In genomic region chr5:33512253-33512884, GRCm38 (mm10) we compare ENCODE assay signal across 12 mouse cellular contexts.
DNase-seq lines count a peak whose midpoint lies in the region; ATAC-seq lines count a peak whose summit lies in the region.
"Had no signal": no experiment of that assay in that cellular context is flagged by ENCODE, and none has a peak within 500 bp of the region (broad histone marks: within the 10 kb centered on the region; RNA-seq: fewer than 3 reads in every experiment).

No protein-coding gene starts in this region.

- H3K4me3 ChIP-seq in embryonic facial prominence, embryonic 10.5 days: peak overlapping the region; percentile 28
- no peak overlapping the region for H3K4me3 ChIP-seq in hindbrain, embryonic 11.5 days (ENCODE audit: low read depth, low read length)
- no peak overlapping the region for H3K4me3 ChIP-seq in midbrain, embryonic 14.5 days (replicated peaks; ENCODE audit: low read depth, low read length)
- H3K4me3 ChIP-seq: liver, embryonic 13.5 days had no signal

- peaks cover 22% of the 10 kb centered on the region for H3K4me1 ChIP-seq in embryonic facial prominence, embryonic 10.5 days
- peaks cover 8% of the 10 kb centered on the region for H3K4me1 ChIP-seq in hindbrain, embryonic 11.5 days (replicated peaks; ENCODE audit: control insufficient read depth, insufficient read depth, low read length)
- H3K4me1 ChIP-seq in midbrain, embryonic 14.5 days (ENCODE audit: control insufficient read depth, insufficient read depth, low read length): peaks cover 15% of the 10 kb centered on the region
- H3K4me1 ChIP-seq: liver, embryonic 13.5 days had no signal

- H3K36me3 ChIP-seq in embryonic facial prominence, embryonic 10.5 days (replicated peaks): no peaks in the 10 kb centered on the region
- no peaks in the 10 kb centered on the region for H3K36me3 ChIP-seq in hindbrain, embryonic 11.5 days (ENCODE audit: control insufficient read depth, insufficient read depth, low read length)
- no peaks in the 10 kb centered on the region for H3K36me3 ChIP-seq in midbrain, embryonic 14.5 days (ENCODE audit: control insufficient read depth, insufficient read depth, low read length)
- H3K36me3 ChIP-seq: liver, embryonic 13.5 days had no signal

- peaks cover 64% of the 10 kb centered on the region for H3K27me3 ChIP-seq in embryonic facial prominence, embryonic 10.5 days (replicated peaks; ENCODE audit: low read depth, poor library complexity, severe bottlenecking)
- no peaks in the 10 kb centered on the region for H3K27me3 ChIP-seq in hindbrain, embryonic 11.5 days (ENCODE audit: control insufficient read depth, insufficient read depth, low read length)
- H3K27me3 ChIP-seq in midbrain, embryonic 14.5 days (ENCODE audit: control insufficient read depth, insufficient read depth, low read length): peaks cover 4% of the 10 kb centered on the region; the same call in 1 of the 2 replicates

- peak; percentile 6 to 10 for DNase-seq in cerebellum, adult 18-20 months
- no peak for DNase-seq in cerebellum, adult 8-10 months
- DNase-seq in embryonic facial prominence, embryonic 10.5 days (ENCODE audit: low spot score): no peak
- DNase-seq in hindbrain, embryonic 11.5 days (ENCODE audit: low spot score): peak; percentile 49
- DNase-seq in midbrain, embryonic 14.5 days: peak; percentile 55
- DNase-seq in layer of hippocampus, postnatal 25 days (ENCODE audit: extremely low spot score in 1 of 2, low spot score in 1 of 2): no peak
- no peak for DNase-seq in adrenal gland, adult 2 months
- DNase-seq: adrenal gland, postnatal 10 days; heart, postnatal 36 days; kidney, postnatal 25 days; liver, embryonic 13.5 days had no signal

- H3K4me2 ChIP-seq in hindbrain, embryonic 11.5 days (replicated peaks; ENCODE audit: low read depth, low read length): peak overlapping the region; percentile 26
- H3K4me2 ChIP-seq in midbrain, embryonic 14.5 days (ENCODE audit: low read length): peak overlapping the region; percentile 47
- H3K4me2 ChIP-seq: liver, embryonic 13.5 days had no signal

- ATAC-seq in hindbrain, embryonic 11.5 days (ENCODE audit: low FRiP score): peak; percentile 53
- peak; percentile 36; the same call in 1 of the 2 replicates for ATAC-seq in midbrain, embryonic 14.5 days (ENCODE audit: low FRiP score, low TSS enrichment)
- ATAC-seq in megakaryocyte, adult 5-6 weeks (ENCODE audit: poor library complexity, severe bottlenecking): no peak

- peak overlapping the region; percentile 9; the same call in 1 of the 2 replicates for H3K9ac ChIP-seq in hindbrain, embryonic 11.5 days (ENCODE audit: low read depth, low read length)
- peak overlapping the region; percentile 26; the same call in 1 of the 2 replicates for H3K9ac ChIP-seq in midbrain, embryonic 14.5 days (replicated peaks; ENCODE audit: low read length)
- H3K9ac ChIP-seq: liver, embryonic 13.5 days had no signal

- WGBS in embryonic facial prominence, embryonic 10.5 days: 39% methylated on average over 22 of the region's 22 CpGs
- 25% methylated on average over 22 of the region's 22 CpGs for WGBS in hindbrain, embryonic 11.5 days
- WGBS in midbrain, embryonic 14.5 days: 19% methylated on average over 22 of the region's 22 CpGs

- H3K27ac ChIP-seq in embryonic facial prominence, embryonic 10.5 days (replicated peaks): peak overlapping the region; percentile 55
- H3K27ac ChIP-seq in hindbrain, embryonic 11.5 days (ENCODE audit: low read depth, low read length): 0 out of 2 replicates have a peak overlapping the region, but pooled peaks have one; percentile 39
- H3K27ac ChIP-seq in midbrain, embryonic 14.5 days (replicated peaks; ENCODE audit: low read depth, low read length): peak overlapping the region; percentile 33; the same call in 1 of the 2 replicates
- H3K27ac ChIP-seq: liver, embryonic 13.5 days had no signal

- no peaks in the 10 kb centered on the region for H3K9me3 ChIP-seq in embryonic facial prominence, embryonic 10.5 days
- H3K9me3 ChIP-seq in hindbrain, embryonic 11.5 days (ENCODE audit: control insufficient read depth, low read length): no peaks in the 10 kb centered on the region
- H3K9me3 ChIP-seq in midbrain, embryonic 14.5 days (ENCODE audit: control insufficient read depth, low read length): no peaks in the 10 kb centered on the region
- H3K9me3 ChIP-seq: liver, embryonic 13.5 days had no signal

Comparison
In these comparisons a context has a peak if more than half of its experiments do, and no peak if none do; other contexts are left out.
1. DNase-seq: peak in cerebellum, adult 18-20 months (2 of 2), hindbrain, embryonic 11.5 days (single experiment) and midbrain, embryonic 14.5 days (single experiment); none in cerebellum, adult 8-10 months (single experiment), embryonic facial prominence, embryonic 10.5 days (single experiment), layer of hippocampus, postnatal 25 days (0 of 2) and adrenal gland, adult 2 months (single experiment).
2. Peak in every context shown above with its lines, with median percentiles within 50 percentile points of each other: H3K27ac ChIP-seq.